23 mouse cellular contexts compared by ENCODE assay signal in genomic region chr7:46492134-46492678, GRCm38 (mm10).
A peak's percentile ranks its signal among the peaks of the same experiment; 100 is the strongest.
DNase-seq lines count a peak whose midpoint lies in the region; ATAC-seq lines count a peak whose summit lies in the region.
"Had no signal": no experiment of that assay in that cellular context is flagged by ENCODE, and none has a peak within 500 bp of the region (broad histone marks: within the 10 kb centered on the region; RNA-seq: fewer than 3 reads in every experiment).

No protein-coding gene starts in this region.

- peaks cover 4% of the 10 kb centered on the region for H3K4me1 ChIP-seq in hindbrain, embryonic 16.5 days (ENCODE audit: control insufficient read depth, insufficient read depth, low read depth, low read length)
- H3K4me1 ChIP-seq in hindbrain, embryonic 13.5 days (replicated peaks): peaks cover 5% of the 10 kb centered on the region; the same call in 1 of the 2 replicates
- peaks cover 8% of the 10 kb centered on the region; the same call in 1 of the 2 replicates for H3K4me1 ChIP-seq in neural tube, embryonic 15.5 days
- H3K4me1 ChIP-seq: forebrain, embryonic 15.5 days; limb, embryonic 15.5 days had no signal

- H3K36me3 ChIP-seq in hindbrain, embryonic 16.5 days (ENCODE audit: control insufficient read depth, insufficient read depth, low read length): no peaks in the 10 kb centered on the region
- H3K36me3 ChIP-seq in hindbrain, embryonic 13.5 days: no peaks in the 10 kb centered on the region
- H3K36me3 ChIP-seq in neural tube, embryonic 15.5 days: no peaks in the 10 kb centered on the region; the same call in 1 of the 2 replicates
- H3K36me3 ChIP-seq: forebrain, embryonic 15.5 days; limb, embryonic 15.5 days had no signal

- H3K27ac ChIP-seq in hindbrain, embryonic 16.5 days (ENCODE audit: low read depth, low read length): peak overlapping the region; percentile 44; the same call in 1 of the 2 replicates
- no peak overlapping the region for H3K27ac ChIP-seq in hindbrain, embryonic 13.5 days
- no peak overlapping the region for H3K27ac ChIP-seq in neural tube, embryonic 15.5 days (replicated peaks)
- H3K27ac ChIP-seq: forebrain, embryonic 15.5 days; kidney, postnatal 0 days; left cerebral cortex, adult 2 months; limb, embryonic 15.5 days; liver, embryonic 14.5 days had no signal

- WGBS in hindbrain, embryonic 16.5 days: 56% methylated on average over 14 of the region's 14 CpGs
- WGBS in hindbrain, embryonic 13.5 days: 64% methylated on average over 14 of the region's 14 CpGs
- 65% methylated on average over 14 of the region's 14 CpGs for WGBS in neural tube, embryonic 15.5 days

- H3K9me3 ChIP-seq in hindbrain, embryonic 16.5 days (ENCODE audit: control insufficient read depth, low read length): no peaks in the 10 kb centered on the region
- H3K9me3 ChIP-seq in hindbrain, embryonic 13.5 days: no peaks in the 10 kb centered on the region
- no peaks in the 10 kb centered on the region for H3K9me3 ChIP-seq in neural tube, embryonic 15.5 days (replicated peaks)
- H3K9me3 ChIP-seq: forebrain, embryonic 15.5 days; limb, embryonic 15.5 days had no signal

- H3K4me2 ChIP-seq in hindbrain, embryonic 16.5 days (ENCODE audit: low read length): no peak overlapping the region
- H3K4me2 ChIP-seq in hindbrain, embryonic 13.5 days: no peak overlapping the region
- H3K4me2 ChIP-seq in neural tube, embryonic 15.5 days: no peak overlapping the region
- H3K4me2 ChIP-seq: forebrain, embryonic 15.5 days; limb, embryonic 15.5 days; lung, embryonic 14.5 days had no signal

- peak; percentile 34 for DNase-seq in cerebellum, adult 11-12 months
- no peak for DNase-seq in cerebellum, postnatal 4 days (ENCODE audit: low spot score in 2 of 2)
- DNase-seq in neural tube, embryonic 10.5 days (ENCODE audit: extremely low spot score, low spot score): no peak
- no peak for DNase-seq in ovary, postnatal 14 days (ENCODE audit: low spot score)
- DNase-seq: adrenal gland, adult 2 months; cerebellum, adult 18-20 months; cerebellum, postnatal 36 days; gastrocnemius, postnatal 14 days; heart, adult 11 months; kidney, adult 11 months; layer of hippocampus, adult 9-11 months; left cerebral cortex, postnatal 4 days; lung, embryonic 14.5 days; thymus, adult 18-20 months had no signal

- ATAC-seq in hindbrain, embryonic 16.5 days: peak; percentile 62
- ATAC-seq in hindbrain, embryonic 13.5 days (ENCODE audit: low FRiP score): no peak
- 0 out of 2 replicates have a peak, but pooled peaks have one; percentile 21 for ATAC-seq in neural tube, embryonic 15.5 days (ENCODE audit: low FRiP score)
- ATAC-seq in CD4-positive, CD25-positive, alpha-beta regulatory T cell, adult 4 months: no peak
- ATAC-seq: forebrain, embryonic 15.5 days had no signal

- H3K9ac ChIP-seq in hindbrain, embryonic 16.5 days (ENCODE audit: low read depth, low read length): no peak overlapping the region
- H3K9ac ChIP-seq in hindbrain, embryonic 13.5 days: no peak overlapping the region
- no peak overlapping the region for H3K9ac ChIP-seq in neural tube, embryonic 15.5 days (replicated peaks)
- H3K9ac ChIP-seq: forebrain, embryonic 15.5 days; limb, embryonic 15.5 days; liver, embryonic 14.5 days; lung, embryonic 14.5 days had no signal

- no peaks in the 10 kb centered on the region for H3K27me3 ChIP-seq in hindbrain, embryonic 16.5 days (replicated peaks; ENCODE audit: control insufficient read depth, insufficient read depth, low read length)
- H3K27me3 ChIP-seq in hindbrain, embryonic 13.5 days: no peaks in the 10 kb centered on the region
- H3K27me3 ChIP-seq in neural tube, embryonic 15.5 days (replicated peaks): no peaks in the 10 kb centered on the region
- H3K27me3 ChIP-seq: forebrain, embryonic 15.5 days; limb, embryonic 15.5 days had no signal

- no peak overlapping the region for H3K4me3 ChIP-seq in hindbrain, embryonic 16.5 days (ENCODE audit: low read length)
- no peak overlapping the region for H3K4me3 ChIP-seq in hindbrain, embryonic 13.5 days
- H3K4me3 ChIP-seq in neural tube, embryonic 15.5 days (replicated peaks): no peak overlapping the region
- H3K4me3 ChIP-seq: forebrain, embryonic 15.5 days; left cerebral cortex, adult 2 months; limb, embryonic 15.5 days had no signal

Comparison
In these comparisons a context has a peak if more than half of its experiments do, and no peak if none do; other contexts are left out.
1. ATAC-seq: peak in hindbrain, embryonic 16.5 days (single experiment) and neural tube, embryonic 15.5 days (single experiment); none in hindbrain, embryonic 13.5 days (single experiment) and CD4-positive, CD25-positive, alpha-beta regulatory T cell, adult 4 months (single experiment).